ENCODE assay signal across 8 mouse cellular contexts in the genomic region with DNA sequence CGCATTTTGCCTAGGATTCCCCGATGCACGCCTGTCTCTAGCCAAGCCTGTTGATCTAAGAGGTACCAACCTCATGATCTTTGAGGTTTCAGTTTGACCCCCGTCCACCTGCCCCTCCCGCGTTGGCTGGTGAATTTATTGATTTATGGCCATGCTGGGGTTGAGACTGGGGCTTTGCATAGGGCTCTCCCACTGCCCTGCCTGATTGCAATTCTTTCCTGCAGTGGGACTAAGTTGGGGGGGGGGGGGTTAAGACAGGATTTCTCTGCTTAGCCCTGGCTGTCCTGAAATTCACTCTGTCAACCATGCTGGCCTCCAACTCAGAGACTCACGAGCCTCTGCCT. TPM values are rescaled to one million over a fixed set of nuclear protein-coding genes. Genes with fewer than 3 reads are reported as not detected.
DNase-seq lines count a peak whose midpoint lies in the region; ATAC-seq and TF ChIP-seq lines count a peak whose summit lies in the region.

No protein-coding gene starts in this region.

- ATAC-seq in lung, postnatal 0 days = no peak
- no peak for ATAC-seq in forebrain, embryonic 13.5 days
- ATAC-seq in limb, embryonic 14.5 days (ENCODE audit: low FRiP score, low read depth) = no peak
- ATAC-seq in stomach, embryonic 14.5 days (ENCODE audit: insufficient number of reproducible peaks, insufficient read depth, low FRiP score, low read depth) = no peak

- no peaks in the 10 kb centered on the region; the same call in 1 of the 2 replicates for H3K4me1 ChIP-seq in lung, postnatal 0 days (ENCODE audit: insufficient read depth, low read depth, low read length)
- H3K4me1 ChIP-seq in forebrain, embryonic 13.5 days = peaks cover 17% of the 10 kb centered on the region
- peaks cover 10% of the 10 kb centered on the region for H3K4me1 ChIP-seq in limb, embryonic 14.5 days (ENCODE audit: control insufficient read depth, insufficient read depth, low read length)
- peaks cover 10% of the 10 kb centered on the region; the same call in 1 of the 2 replicates for H3K4me1 ChIP-seq in stomach, embryonic 14.5 days (ENCODE audit: control insufficient read depth, insufficient read depth, low read length)

- peak overlapping the region; percentile 48 for H3K4me2 ChIP-seq in lung, postnatal 0 days (replicated peaks; ENCODE audit: low read depth, low read length)
- peak overlapping the region; percentile 42 for H3K4me2 ChIP-seq in forebrain, embryonic 13.5 days
- H3K4me2 ChIP-seq in limb, embryonic 14.5 days (replicated peaks; ENCODE audit: low read depth, low read length, severe bottlenecking) = peak overlapping the region; percentile 60
- H3K4me2 ChIP-seq in stomach, embryonic 14.5 days (replicated peaks; ENCODE audit: low read depth, low read length) = peak overlapping the region; percentile 43

- DNase-seq in lung, postnatal 0 days (ENCODE audit: low spot score) = no peak
- DNase-seq in lung, postnatal 14 days = no peak
- DNase-seq in limb, embryonic 14.5 days (ENCODE audit: low spot score) = no peak
- DNase-seq in lung, postnatal 4 days = no peak
- DNase-seq in urinary bladder, adult 2 months (ENCODE audit: low spot score) = no peak
- no peak for DNase-seq in left cerebral cortex, adult 8-10 months (ENCODE audit: low spot score in 2 of 2)

- no peak for TF ChIP-seq CTCF in lung, postnatal 0 days (IDR thresholded peaks at IDR 0.05)

- H3K4me3 ChIP-seq in lung, postnatal 0 days (ENCODE audit: low read depth, low read length) = 0 out of 2 replicates have a peak overlapping the region, but pooled peaks have one; percentile 21
- H3K4me3 ChIP-seq in forebrain, embryonic 13.5 days = 0 out of 2 replicates have a peak overlapping the region, but pooled peaks have one; percentile 19
- H3K4me3 ChIP-seq in limb, embryonic 14.5 days (replicated peaks; ENCODE audit: low read length) = peak overlapping the region; percentile 35
- H3K4me3 ChIP-seq in stomach, embryonic 14.5 days (ENCODE audit: low read depth, low read length) = peak overlapping the region; percentile 19

- TF ChIP-seq EP300 in lung, postnatal 0 days (IDR thresholded peaks at IDR 0.05) = no peak

- no peak overlapping the region for H3K9ac ChIP-seq in lung, postnatal 0 days (replicated peaks; ENCODE audit: low read depth)
- H3K9ac ChIP-seq in forebrain, embryonic 13.5 days = no peak overlapping the region
- no peak overlapping the region; the same call in 1 of the 2 replicates for H3K9ac ChIP-seq in limb, embryonic 14.5 days (ENCODE audit: low read depth, low read length, severe bottlenecking)
- no peak overlapping the region for H3K9ac ChIP-seq in stomach, embryonic 14.5 days (replicated peaks; ENCODE audit: low read depth, low read length)

- no peaks in the 10 kb centered on the region for H3K27me3 ChIP-seq in lung, postnatal 0 days (replicated peaks; ENCODE audit: insufficient read depth, low read length)
- H3K27me3 ChIP-seq in forebrain, embryonic 13.5 days = peaks cover 7% of the 10 kb centered on the region; the same call in 1 of the 2 replicates
- H3K27me3 ChIP-seq in limb, embryonic 14.5 days (ENCODE audit: control insufficient read depth, insufficient read depth, low read length) = no peaks in the 10 kb centered on the region
- no peaks in the 10 kb centered on the region for H3K27me3 ChIP-seq in stomach, embryonic 14.5 days (ENCODE audit: control insufficient read depth, insufficient read depth, low read length)

- H3K9me3 ChIP-seq in lung, postnatal 0 days (ENCODE audit: low read length) = no peaks in the 10 kb centered on the region
- H3K9me3 ChIP-seq in forebrain, embryonic 13.5 days (replicated peaks) = no peaks in the 10 kb centered on the region; the same call in 1 of the 2 replicates
- no peaks in the 10 kb centered on the region for H3K9me3 ChIP-seq in limb, embryonic 14.5 days (ENCODE audit: control insufficient read depth, low read length)
- no peaks in the 10 kb centered on the region for H3K9me3 ChIP-seq in stomach, embryonic 14.5 days (ENCODE audit: control insufficient read depth, low read depth, low read length)

- 8% methylated on average over 7 of the region's 7 CpGs for WGBS in lung, postnatal 0 days
- 20% methylated on average over 7 of the region's 7 CpGs for WGBS in forebrain, embryonic 13.5 days
- 10% methylated on average over 7 of the region's 7 CpGs for WGBS in limb, embryonic 14.5 days
- WGBS in stomach, embryonic 14.5 days = 5% methylated on average over 7 of the region's 7 CpGs

- no peak for TF ChIP-seq POLR2A in limb, embryonic 14.5 days (IDR thresholded peaks at IDR 0.05; ENCODE audit: borderline replicate concordance, extremely low read depth, insufficient read depth, insufficient read length)

- no peak overlapping the region for H3K27ac ChIP-seq in lung, postnatal 0 days (ENCODE audit: low read length)
- H3K27ac ChIP-seq in forebrain, embryonic 13.5 days = no peak overlapping the region
- H3K27ac ChIP-seq in limb, embryonic 14.5 days (replicated peaks; ENCODE audit: low read depth, low read length) = no peak overlapping the region
- peak overlapping the region; percentile 48 for H3K27ac ChIP-seq in stomach, embryonic 14.5 days (ENCODE audit: low read length)

- H3K36me3 ChIP-seq in lung, postnatal 0 days (ENCODE audit: insufficient read depth, low read length) = peaks cover 1% of the 10 kb centered on the region; the same call in 1 of the 2 replicates
- H3K36me3 ChIP-seq in forebrain, embryonic 13.5 days (ENCODE audit: poor library complexity, severe bottlenecking) = peaks cover 19% of the 10 kb centered on the region
- H3K36me3 ChIP-seq in limb, embryonic 14.5 days (ENCODE audit: control insufficient read depth, insufficient read depth, low read length) = peaks cover 14% of the 10 kb centered on the region
- peaks cover 7% of the 10 kb centered on the region; the same call in 1 of the 2 replicates for H3K36me3 ChIP-seq in stomach, embryonic 14.5 days (ENCODE audit: control insufficient read depth, insufficient read depth, low read length)

RNA-seq across cellular contexts. Expression of gene Keap1, which starts 13.8 kb away (rescaled TPM):
- polyA plus RNA-seq in lung, postnatal 0 days (2015; fragmentation: Nextera tagmentation; extraction: Ambion mirVana) = 44.7 and 45.9 TPM in 2 replicates
- polyA plus RNA-seq in forebrain, embryonic 13.5 days (2015; fragmentation: Nextera tagmentation; extraction: Ambion mirVana) = 55.7 and 60.0 TPM in 2 replicates
- 52.8 and 73.8 TPM in 2 replicates for polyA plus RNA-seq in limb, embryonic 14.5 days (2012; rRNA removed)
- 50.4 and 52.3 TPM in 2 replicates for polyA plus RNA-seq in limb, embryonic 14.5 days (2014; fragmentation: Nextera tagmentation; extraction: Ambion mirVana)
- 34.5 and 40.3 TPM in 2 replicates for polyA plus RNA-seq in stomach, embryonic 14.5 days (2014; fragmentation: Nextera tagmentation; extraction: Ambion mirVana)
- 36.8 and 38.7 TPM in 2 replicates for polyA plus RNA-seq in urinary bladder, adult 2 months (2012; rRNA removed)
- total RNA-seq in left cerebral cortex, adult 8-10 months (2022) = 10 to 100 TPM; 57.8 to 68.8 (median 59.9) TPM

RNA-seq across cellular contexts. Expression of gene S1pr5, which starts 22.9 kb away (rescaled TPM):
- 0.12 and 0.13 TPM in 2 replicates for polyA plus RNA-seq in lung, postnatal 0 days (2015; fragmentation: Nextera tagmentation; extraction: Ambion mirVana)
- 0.37 and 0.55 TPM in 2 replicates for polyA plus RNA-seq in forebrain, embryonic 13.5 days (2015; fragmentation: Nextera tagmentation; extraction: Ambion mirVana)
- polyA plus RNA-seq in limb, embryonic 14.5 days (2012; rRNA removed) = 1.6 TPM in 2 replicates
- 1.1 and 2.5 TPM in 2 replicates for polyA plus RNA-seq in limb, embryonic 14.5 days (2014; fragmentation: Nextera tagmentation; extraction: Ambion mirVana)
- polyA plus RNA-seq in stomach, embryonic 14.5 days (2014; fragmentation: Nextera tagmentation; extraction: Ambion mirVana) = 0.27 and 0.48 TPM in 2 replicates
- 0.32 and 0.47 TPM in 2 replicates for polyA plus RNA-seq in urinary bladder, adult 2 months (2012; rRNA removed)
- total RNA-seq in left cerebral cortex, adult 8-10 months (2022) = 10 to 100 TPM; 14.8 to 20.5 (median 16.8) TPM

RNA-seq across cellular contexts. Expression of gene Atg4d, which starts 39.7 kb away (rescaled TPM):
- polyA plus RNA-seq in lung, postnatal 0 days (2015; fragmentation: Nextera tagmentation; extraction: Ambion mirVana) = 36.4 and 40.0 TPM in 2 replicates
- polyA plus RNA-seq in forebrain, embryonic 13.5 days (2015; fragmentation: Nextera tagmentation; extraction: Ambion mirVana) = 60.2 and 60.3 TPM in 2 replicates
- polyA plus RNA-seq in limb, embryonic 14.5 days (2012; rRNA removed) = 26.9 and 29.0 TPM in 2 replicates
- 31.6 and 35.8 TPM in 2 replicates for polyA plus RNA-seq in limb, embryonic 14.5 days (2014; fragmentation: Nextera tagmentation; extraction: Ambion mirVana)
- polyA plus RNA-seq in stomach, embryonic 14.5 days (2014; fragmentation: Nextera tagmentation; extraction: Ambion mirVana) = 38.8 and 43.5 TPM in 2 replicates
- polyA plus RNA-seq in urinary bladder, adult 2 months (2012; rRNA removed) = 23.6 and 27.3 TPM in 2 replicates
- total RNA-seq in left cerebral cortex, adult 8-10 months (2022) = 10 to 100 TPM; 35.3 to 48.7 (median 39.7) TPM

RNA-seq across cellular contexts. Expression of gene Pde4a, which starts 59.9 kb away (rescaled TPM):
- polyA plus RNA-seq in lung, postnatal 0 days (2015; fragmentation: Nextera tagmentation; extraction: Ambion mirVana) = 3.9 and 4.7 TPM in 2 replicates
- 15.7 TPM in 2 replicates for polyA plus RNA-seq in forebrain, embryonic 13.5 days (2015; fragmentation: Nextera tagmentation; extraction: Ambion mirVana)
- polyA plus RNA-seq in limb, embryonic 14.5 days (2012; rRNA removed) = 5.7 and 7.1 TPM in 2 replicates
- 4.4 and 5.7 TPM in 2 replicates for polyA plus RNA-seq in limb, embryonic 14.5 days (2014; fragmentation: Nextera tagmentation; extraction: Ambion mirVana)
- 5.4 TPM in 2 replicates for polyA plus RNA-seq in stomach, embryonic 14.5 days (2014; fragmentation: Nextera tagmentation; extraction: Ambion mirVana)
- polyA plus RNA-seq in urinary bladder, adult 2 months (2012; rRNA removed) = 8.3 and 11.6 TPM in 2 replicates
- total RNA-seq in left cerebral cortex, adult 8-10 months (2022) = 10 to 100 TPM; 91.9 to 94.8 (median 93.7) TPM
